Mouse (Mus musculus) monocyte, adult 59 days (primary cell): ENCODE measurements around the gene Rnpep. TPM values are rescaled to one million over a fixed set of nuclear protein-coding genes. Genes with fewer than 3 reads are reported as not detected.

ENCODE experiments used
- total RNA-seq, 2 experiments: library from RNA; stranded (reverse); gene quantifications; one replicate each; pipeline ENCODE4 v1.2.4; 2023

Rnpep gene
- 100 to 1,000 TPM; 160 to 174 TPM for total RNA-seq

DNA sequence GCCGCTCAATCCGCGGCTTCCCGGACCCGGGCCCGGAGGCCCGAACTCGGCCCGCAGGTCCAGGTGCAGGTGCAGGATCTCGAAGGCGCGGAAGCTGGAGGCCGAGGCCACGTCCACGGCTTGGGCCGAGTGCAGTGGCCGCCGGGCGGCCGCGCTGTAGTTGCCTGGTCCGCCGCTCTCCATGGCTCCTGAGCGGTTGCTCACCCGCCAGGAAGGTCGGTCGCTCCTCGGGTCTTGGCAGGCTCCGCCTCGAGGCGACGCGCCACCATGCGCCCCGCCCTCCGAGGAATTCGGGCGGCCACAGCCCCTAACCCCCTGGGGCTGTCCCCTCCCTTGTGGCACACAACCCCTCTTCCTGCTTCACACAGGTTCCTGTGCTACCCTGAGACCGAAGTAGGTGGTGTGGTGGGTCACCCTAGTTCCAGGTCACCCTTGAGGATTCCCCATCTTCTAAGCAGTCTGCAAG, at the start of gene Rnpep:
TSS of gene Rnpep (minus strand) at position 259 of the 466 bp plus-strand sequence.

DNA sequence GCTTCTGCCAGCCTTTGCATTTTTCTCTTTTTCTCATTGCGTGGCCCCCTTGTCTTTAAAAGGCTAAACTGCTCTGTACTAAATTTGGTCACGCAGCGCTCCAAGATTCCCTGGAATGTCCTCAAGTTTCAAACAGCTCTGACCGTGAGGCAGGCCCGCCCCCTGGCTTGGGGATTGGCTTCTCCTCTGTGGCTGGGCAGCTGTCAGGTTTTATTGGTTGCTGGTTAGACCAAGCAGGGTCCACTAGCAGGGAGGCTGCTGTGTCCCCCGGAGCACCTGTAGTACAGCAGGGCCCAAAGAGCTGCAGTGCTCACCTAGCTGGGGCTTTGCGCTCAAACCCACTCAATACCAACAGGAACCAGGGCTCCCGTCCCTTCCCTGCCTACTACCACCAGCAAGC, 40.7 kb upstream of the Rnpep start, which contains the start of gene Lmod1:
TSS of gene Lmod1 (plus strand) at position 237 of the 400 bp plus-strand sequence.

DNA sequence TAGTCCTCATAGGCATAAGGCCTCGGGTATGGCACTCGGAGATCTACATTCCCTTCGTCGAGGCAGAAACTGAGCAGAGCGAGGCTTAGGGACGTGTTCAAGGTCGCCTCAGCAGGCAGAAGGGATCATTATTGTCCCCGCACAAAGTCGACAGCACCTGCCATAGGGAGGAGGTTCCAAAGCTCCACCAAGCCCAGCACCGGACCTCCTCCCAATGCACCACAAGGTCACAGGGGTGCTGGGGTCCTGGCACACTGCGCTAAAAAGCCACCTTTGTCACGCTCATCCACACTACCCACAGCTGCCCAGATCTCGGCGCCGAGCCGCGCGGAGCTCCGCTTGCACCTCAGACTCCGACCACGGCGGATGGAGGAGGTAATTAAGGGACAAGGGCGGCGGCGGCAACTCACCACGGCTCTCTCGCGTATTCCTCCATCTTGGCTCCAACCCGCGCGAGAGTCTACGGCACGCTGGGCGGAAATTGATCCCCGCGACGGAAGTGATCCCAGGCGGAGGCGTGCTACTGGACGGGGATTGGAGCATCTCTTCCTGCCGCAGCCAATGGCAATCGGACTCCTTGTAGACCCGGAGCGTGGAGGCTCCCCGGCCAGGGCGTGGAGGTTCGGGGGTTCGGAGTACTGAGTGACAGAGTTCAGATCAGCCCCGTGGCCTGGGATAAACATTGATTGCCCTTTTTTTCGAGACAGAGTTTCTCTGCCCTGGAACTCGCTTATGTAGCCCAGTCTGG, 29.6 kb upstream of the Rnpep start, which contains the start of gene Timm17a:
TSS of gene Timm17a (minus strand) at position 495 of the 748 bp plus-strand sequence.

DNA sequence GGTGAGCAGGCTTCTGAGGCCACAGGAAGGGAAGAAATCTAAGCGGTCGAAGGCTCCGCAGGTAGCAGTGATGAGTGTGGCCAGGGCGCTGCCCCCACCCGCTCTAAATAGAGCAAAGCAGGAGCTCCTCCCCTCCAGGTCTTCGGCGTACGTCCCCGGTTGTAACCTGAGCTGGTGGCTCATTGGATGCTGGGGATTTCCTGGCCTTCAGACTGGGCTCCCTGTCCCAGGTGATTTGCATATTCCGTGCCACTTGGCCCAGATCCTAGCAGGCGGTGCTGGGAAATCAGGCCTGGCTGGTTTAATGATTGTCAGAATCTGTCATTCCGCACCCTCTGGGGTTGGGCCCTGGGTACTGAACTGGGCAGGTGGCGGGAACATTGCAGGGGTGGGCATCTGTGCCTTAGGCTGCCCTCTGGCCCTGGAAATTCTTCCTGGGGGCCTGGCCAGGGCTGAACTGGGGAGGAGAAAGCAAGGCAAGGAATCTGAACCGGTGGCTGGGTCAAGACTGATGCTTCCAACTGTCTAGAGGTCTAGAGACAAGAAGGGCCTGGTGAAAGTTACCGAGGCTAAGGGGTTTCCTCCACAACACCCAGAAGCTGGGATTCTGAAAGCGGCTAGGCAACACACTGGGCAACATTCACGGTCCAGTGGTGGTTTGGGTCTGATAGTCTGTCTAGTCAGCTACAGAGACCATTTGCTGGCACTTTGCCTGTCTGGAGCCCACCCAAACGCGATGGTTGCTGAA, 25.3 kb downstream of the Rnpep start, which contains the start of gene Elf3:
TSS of gene Elf3 (minus strand) at position 189 of the 748 bp plus-strand sequence.

Other genes starting within 250 kb of the Rnpep start
- not detected for gene Lgr6, start 178.8 kb downstream of the Rnpep start, total RNA-seq
- 10 to 100 TPM; 13.2 to 15.3 TPM for gene Ptpn7, start 151.4 kb downstream of the Rnpep start, total RNA-seq
- 100 to 1,000 TPM; 162 to 177 TPM for gene Arl8a, start 137.3 kb downstream of the Rnpep start, total RNA-seq
- gene Gpr37l1, start 116.4 kb downstream of the Rnpep start, total RNA-seq: not detected
- not detected for gene Elf3, start 25.5 kb downstream of the Rnpep start, total RNA-seq
- 10 to 100 TPM; 36.8 to 37.1 TPM for gene Timm17a, start 29.7 kb upstream of the Rnpep start, total RNA-seq
- gene Lmod1, start 40.7 kb upstream of the Rnpep start, total RNA-seq: not detected
- gene Shisa4, start 91.2 kb upstream of the Rnpep start, total RNA-seq: under 1 TPM in 1 of 2 experiments, not detected in 1; 0.76 TPM
- gene Ipo9, start 146.4 kb upstream of the Rnpep start, total RNA-seq: 10 to 100 TPM; 51.6 to 59.0 TPM